Mouse (Mus musculus) ES-Bruce4 (cell line): ENCODE data around the gene Polr2i.
"Not testable (repeated sequence)": the region's sequence is repeated elsewhere in the genome, so short reads cannot be mapped to it uniquely, and the experiment has no call there.

Experiments
- CTCF ChIP-seq: IDR thresholded peaks from one replicate; pipeline ENCODE4 v1.8.1; 2011; ENCODE audit warnings: low read depth, low read length
- EP300 ChIP-seq: IDR thresholded peaks from 2 replicates; pipeline ENCODE4 v1.6.1; 2011; ENCODE audit warnings: low read depth, low read length; ENCODE audit not compliant: insufficient read depth

DNA sequence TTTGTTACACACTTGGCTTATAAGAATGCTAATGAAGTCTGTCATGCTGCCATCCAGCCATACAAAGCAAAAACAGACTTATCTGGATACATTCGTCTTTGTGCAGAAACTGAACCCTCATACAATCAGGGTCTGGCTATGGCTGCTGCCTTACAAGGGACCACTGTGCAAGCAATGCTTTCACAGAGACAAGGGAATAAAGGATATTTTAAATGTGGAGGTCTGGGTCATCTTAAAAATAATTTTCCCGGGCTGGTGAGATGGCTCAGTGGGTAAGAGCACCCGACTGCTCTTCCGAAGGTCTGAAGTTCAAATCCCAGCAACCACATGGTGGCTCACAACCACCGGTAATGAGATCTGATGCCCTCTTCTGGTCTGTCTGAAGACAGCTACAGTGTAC lies 25.4 kb upstream of the Polr2i start:
- not testable (repeated sequence) for TF ChIP-seq CTCF, EP300
